Mouse (Mus musculus) CD4-positive, CD25-positive, alpha-beta regulatory T cell, adult 2 months (primary cell): ENCODE results near the gene Odc1.

Experiments
- DNase-seq: peaks from one replicate; pipeline ENCODE4 v3.0.0-alpha.2; 2012; ENCODE audit warnings: low read depth, low spot score

The Odc1 gene

GRCm38 (mm10) chr12:17551208-17551995 is 6.8 kb downstream of the Odc1 start:
- peak; percentile 24 for DNase-seq

GRCm38 (mm10) chr12:17552420-17552819 is 7.8 kb downstream of the Odc1 start:
- peak; percentile 18 for DNase-seq

- peak; percentile 14 for DNase-seq
Measured at GRCm38 (mm10) chr12:17552949-17553348, 8.4 kb downstream of the Odc1 start.

GRCm38 (mm10) chr12:17553627-17554026 is 9.0 kb downstream of the Odc1 start:
- no peak for DNase-seq

- peak; percentile 92 for DNase-seq
Measured at GRCm38 (mm10) chr12:17554200-17554951, 9.8 kb downstream of the Odc1 start.

GRCm38 (mm10) chr12:17556430-17557343 is 12.1 kb downstream of the Odc1 start:
- peak; percentile 76 for DNase-seq

GRCm38 (mm10) chr12:17557344-17557966 is 12.9 kb downstream of the Odc1 start:
- no peak for DNase-seq

GRCm38 (mm10) chr12:17557967-17558345 is 13.4 kb downstream of the Odc1 start:
- no peak for DNase-seq

GRCm38 (mm10) chr12:17562396-17562795 is 17.8 kb downstream of the Odc1 start:
- DNase-seq: no peak

GRCm38 (mm10) chr12:17565393-17566045 is 20.9 kb downstream of the Odc1 start:
- no peak for DNase-seq

- no peak for DNase-seq
Measured at GRCm38 (mm10) chr12:17566046-17566408, 21.4 kb downstream of the Odc1 start.

GRCm38 (mm10) chr12:17568564-17568963 is 24.0 kb downstream of the Odc1 start:
- DNase-seq: peak; percentile 70

GRCm38 (mm10) chr12:17574591-17574990 is 30.0 kb downstream of the Odc1 start:
- no peak for DNase-seq

- no peak for DNase-seq
Measured at GRCm38 (mm10) chr12:17575156-17575910, 30.7 kb downstream of the Odc1 start.

- no peak for DNase-seq
Measured at GRCm38 (mm10) chr12:17576041-17576440, 31.4 kb downstream of the Odc1 start.

GRCm38 (mm10) chr12:17578601-17579000 is 34.0 kb downstream of the Odc1 start:
- no peak for DNase-seq

- DNase-seq: no peak
Measured at GRCm38 (mm10) chr12:17581001-17581400, 36.4 kb downstream of the Odc1 start.

- no peak for DNase-seq
Measured at GRCm38 (mm10) chr12:17582406-17582805, 37.8 kb downstream of the Odc1 start.

- DNase-seq: no peak
Measured at GRCm38 (mm10) chr12:17583860-17584259, 39.3 kb downstream of the Odc1 start.

GRCm38 (mm10) chr12:17586011-17586410 is 41.4 kb downstream of the Odc1 start:
- no peak for DNase-seq
